Mouse (Mus musculus): ENCODE data around the gene H2al2a. TPM values are rescaled to one million over a fixed set of nuclear protein-coding genes. Genes with fewer than 3 reads are reported as not detected.
A peak's percentile ranks its signal among the peaks of the same experiment; 100 is the strongest.

Gene H2al2a
- polyA plus RNA-seq, 1 experiment from 2014 or later: not detected

DNA sequence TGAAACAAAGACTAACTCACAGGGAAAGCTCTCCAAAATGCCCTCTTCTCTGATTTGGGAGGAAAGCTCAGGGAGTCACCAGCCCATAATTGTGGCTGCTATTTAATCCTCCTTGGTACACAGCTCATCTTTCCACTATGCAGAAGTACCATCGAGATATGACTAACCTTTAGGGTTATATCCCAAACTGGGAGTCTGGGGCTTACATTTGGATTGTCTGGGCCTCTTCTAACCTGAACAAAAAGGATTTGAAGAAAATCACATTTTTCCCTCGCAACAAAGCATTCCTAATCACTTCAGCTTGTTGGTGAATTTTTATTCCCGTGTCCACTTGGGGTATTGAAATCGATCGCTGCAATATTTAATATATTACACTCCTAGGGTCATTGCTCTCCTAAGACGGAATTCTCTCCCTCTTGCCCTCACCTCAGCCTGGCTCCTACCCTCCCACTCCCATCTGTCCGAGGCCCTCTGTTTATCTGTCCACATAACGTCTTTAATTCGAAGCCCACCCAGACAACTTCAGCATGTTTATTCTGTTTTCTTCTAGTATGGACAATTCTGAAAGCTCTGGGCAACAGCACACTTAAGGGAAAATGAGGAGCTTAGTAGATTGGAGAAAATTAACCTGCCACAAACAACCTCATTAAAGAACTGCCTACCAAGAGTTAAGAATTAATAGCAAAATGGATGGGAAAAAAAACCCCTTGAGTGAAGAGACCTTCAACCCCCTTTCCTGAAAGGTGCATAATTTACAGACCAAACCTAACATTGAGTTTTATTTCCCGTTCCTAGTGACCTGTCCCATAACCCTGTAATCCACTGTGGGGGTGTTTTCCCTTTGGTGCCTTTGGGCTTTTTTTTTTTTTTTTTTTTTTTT is 37.9 kb upstream of the H2al2a start:
- Histone ChIP-seq H3K36me3 (no peaks in the 10 kb centered on the region), H3K9me3 (no peaks in the 10 kb centered on the region), H3K27me3 (no peaks in the 10 kb centered on the region), H3K4me3 (replicated peaks) (no peak overlapping the region), H3K4me2 (no peak overlapping the region), H3K9ac (replicated peaks) (no peak overlapping the region), H3K4me1 (replicated peaks) (peaks cover 40% of the 10 kb centered on the region), H3K27ac (no peak overlapping the region)
- ATAC-seq (ENCODE audit: insufficient number of reproducible peaks, insufficient read depth, low FRiP score, low TSS enrichment, low read depth): no peak
- WGBS: 60% methylated on average over 10 of the region's 10 CpGs

GRCm38 (mm10) chr2:18033166-18034108 is 36.7 kb upstream of the H2al2a start:
- Histone ChIP-seq H3K27me3 (no peaks in the 10 kb centered on the region), H3K4me3 (replicated peaks) (no peak overlapping the region), H3K4me2 (peak overlapping the region; percentile 91), H3K4me1 (replicated peaks) (peaks cover 31% of the 10 kb centered on the region), H3K9me3 (no peaks in the 10 kb centered on the region), H3K9ac (replicated peaks) (no peak overlapping the region), H3K27ac (no peak overlapping the region), H3K36me3 (no peaks in the 10 kb centered on the region)
- no peak for ATAC-seq (ENCODE audit: insufficient number of reproducible peaks, insufficient read depth, low FRiP score, low TSS enrichment, low read depth)
- WGBS: 46% methylated on average over 10 of the region's 10 CpGs

GRCm38 (mm10) chr2:18032538-18032895 is 35.8 kb upstream of the H2al2a start:
- ATAC-seq (ENCODE audit: insufficient number of reproducible peaks, insufficient read depth, low FRiP score, low TSS enrichment, low read depth): no peak
- H3K36me3 ChIP-seq: no peaks in the 10 kb centered on the region
- 0 out of 2 replicates have a peak overlapping the region, but pooled peaks have one; percentile 79 for H3K27ac ChIP-seq
- H3K9me3 ChIP-seq: no peaks in the 10 kb centered on the region
- 25% methylated on average over 5 of the region's 5 CpGs for WGBS
- H3K4me2 ChIP-seq: peak overlapping the region; percentile 91
- no peaks in the 10 kb centered on the region for H3K27me3 ChIP-seq
- 0 out of 2 replicates have a peak overlapping the region, but pooled peaks have one; percentile 42 for H3K4me3 ChIP-seq (replicated peaks)
- H3K4me1 ChIP-seq (replicated peaks): peaks cover 31% of the 10 kb centered on the region
- H3K9ac ChIP-seq (replicated peaks): no peak overlapping the region

DNA sequence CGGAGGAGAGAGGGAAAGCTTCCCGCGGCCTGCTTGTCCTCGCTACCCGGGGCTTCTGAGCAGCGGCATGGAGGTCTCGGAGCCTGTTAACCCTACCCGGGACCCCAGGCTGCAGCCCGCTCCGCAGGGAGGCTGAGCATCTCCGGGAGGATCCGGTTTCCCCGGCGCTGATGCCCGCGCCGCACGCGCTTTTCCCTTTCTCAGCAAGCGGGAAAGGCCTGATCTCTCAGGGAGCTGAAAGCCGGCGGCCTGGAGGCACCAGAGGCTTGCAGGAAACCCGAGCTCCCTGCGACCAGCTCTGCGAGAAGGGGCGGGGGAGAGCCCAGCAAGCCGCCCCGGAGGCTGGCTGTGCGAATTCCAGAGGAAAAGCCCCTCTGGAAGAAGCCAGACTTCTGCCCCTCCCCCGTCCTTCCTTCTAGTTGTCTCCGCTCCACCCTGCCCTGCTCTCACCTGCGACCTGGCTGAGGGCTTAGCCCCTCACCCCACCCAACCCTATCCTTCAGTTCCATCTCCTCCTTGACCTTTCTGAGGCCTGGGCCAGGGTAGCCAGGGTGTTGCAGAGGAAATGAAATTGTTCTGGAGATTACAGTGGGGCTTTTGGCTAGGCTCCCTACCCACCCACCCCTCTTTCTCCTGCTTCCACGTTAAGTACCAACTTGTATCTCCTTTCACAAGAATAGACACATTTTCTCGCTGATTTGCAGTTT is 35.2 kb upstream of the H2al2a start:
- Histone ChIP-seq H3K27me3 (no peaks in the 10 kb centered on the region), H3K9me3 (no peaks in the 10 kb centered on the region), H3K4me2 (peak overlapping the region; percentile 91), H3K4me1 (replicated peaks) (peaks cover 31% of the 10 kb centered on the region), H3K36me3 (no peaks in the 10 kb centered on the region), H3K9ac (replicated peaks) (peak overlapping the region; percentile 79), H3K27ac (peak overlapping the region; percentile 79), H3K4me3 (replicated peaks) (peak overlapping the region; percentile 42)
- WGBS: 1% methylated on average over 34 of the region's 34 CpGs
- peak; percentile 21 for ATAC-seq (ENCODE audit: insufficient number of reproducible peaks, insufficient read depth, low FRiP score, low TSS enrichment, low read depth)

GRCm38 (mm10) chr2:18031271-18031821 is 34.6 kb upstream of the H2al2a start:
- Histone ChIP-seq H3K4me2 (peak overlapping the region; percentile 91), H3K27ac (peak overlapping the region; percentile 79; the same call in 1 of the 2 replicates), H3K9me3 (no peaks in the 10 kb centered on the region), H3K4me1 (replicated peaks) (peaks cover 37% of the 10 kb centered on the region), H3K36me3 (no peaks in the 10 kb centered on the region), H3K27me3 (no peaks in the 10 kb centered on the region), H3K4me3 (replicated peaks) (peak overlapping the region; percentile 42), H3K9ac (replicated peaks) (peak overlapping the region; percentile 79)
- ATAC-seq (ENCODE audit: insufficient number of reproducible peaks, insufficient read depth, low FRiP score, low TSS enrichment, low read depth): no peak
- 2% methylated on average over 26 of the region's 26 CpGs for WGBS

DNA sequence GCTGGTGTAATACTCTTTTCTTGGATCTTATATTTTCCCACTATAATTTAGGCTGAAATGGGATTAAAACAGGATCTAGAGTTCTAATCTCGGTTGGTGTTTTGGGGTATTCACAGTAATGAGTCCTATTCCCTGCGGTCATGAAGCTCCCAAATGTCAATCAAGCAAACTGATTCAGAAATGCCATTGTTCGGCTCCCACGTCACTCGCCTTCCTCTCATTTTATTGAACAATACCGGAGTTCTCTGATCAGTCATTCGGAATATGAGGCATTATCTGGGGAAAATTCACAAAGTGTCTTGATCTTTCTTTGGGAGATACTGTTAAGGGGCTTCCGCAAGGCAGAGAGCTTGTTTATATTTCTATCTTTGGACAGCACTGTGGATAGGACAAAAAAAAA is 33.8 kb upstream of the H2al2a start:
- WGBS: 55% methylated on average over 8 of the region's 8 CpGs
- Histone ChIP-seq H3K9ac (replicated peaks) (no peak overlapping the region), H3K27me3 (no peaks in the 10 kb centered on the region), H3K4me1 (replicated peaks) (peaks cover 44% of the 10 kb centered on the region), H3K4me2 (peak overlapping the region; percentile 91), H3K4me3 (replicated peaks) (no peak overlapping the region), H3K9me3 (no peaks in the 10 kb centered on the region), H3K27ac (no peak overlapping the region), H3K36me3 (no peaks in the 10 kb centered on the region)
- ATAC-seq (ENCODE audit: insufficient number of reproducible peaks, insufficient read depth, low FRiP score, low TSS enrichment, low read depth): no peak

DNA sequence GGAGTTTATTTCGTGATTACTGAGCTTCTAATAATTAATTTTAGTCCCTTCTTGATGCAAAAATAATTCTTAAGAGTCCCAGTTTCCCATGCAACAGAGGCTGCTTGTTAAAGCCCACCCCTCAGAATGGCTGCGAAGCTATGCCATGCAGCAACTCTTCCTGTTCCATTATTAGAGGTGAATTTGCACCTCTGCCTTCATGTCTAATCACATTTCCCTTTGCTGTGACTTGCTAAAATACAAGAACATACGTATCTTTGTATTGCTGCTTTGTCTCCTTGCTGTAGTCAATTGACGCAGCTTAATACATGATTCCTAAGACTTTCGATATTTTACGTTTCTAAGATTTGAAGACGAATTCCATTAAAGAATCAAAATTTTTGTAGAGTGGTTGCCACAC is 32.9 kb upstream of the H2al2a start:
- ATAC-seq (ENCODE audit: insufficient number of reproducible peaks, insufficient read depth, low FRiP score, low TSS enrichment, low read depth): no peak
- H3K4me2 ChIP-seq: 0 out of 2 replicates have a peak overlapping the region, but pooled peaks have one; percentile 21
- no peak overlapping the region for H3K9ac ChIP-seq (replicated peaks)
- no peak overlapping the region for H3K27ac ChIP-seq
- H3K4me3 ChIP-seq (replicated peaks): no peak overlapping the region
- H3K36me3 ChIP-seq: no peaks in the 10 kb centered on the region
- no peaks in the 10 kb centered on the region for H3K27me3 ChIP-seq
- no peaks in the 10 kb centered on the region for H3K9me3 ChIP-seq
- H3K4me1 ChIP-seq (replicated peaks): peaks cover 44% of the 10 kb centered on the region
- 71% methylated on average over 7 of the region's 7 CpGs for WGBS

DNA sequence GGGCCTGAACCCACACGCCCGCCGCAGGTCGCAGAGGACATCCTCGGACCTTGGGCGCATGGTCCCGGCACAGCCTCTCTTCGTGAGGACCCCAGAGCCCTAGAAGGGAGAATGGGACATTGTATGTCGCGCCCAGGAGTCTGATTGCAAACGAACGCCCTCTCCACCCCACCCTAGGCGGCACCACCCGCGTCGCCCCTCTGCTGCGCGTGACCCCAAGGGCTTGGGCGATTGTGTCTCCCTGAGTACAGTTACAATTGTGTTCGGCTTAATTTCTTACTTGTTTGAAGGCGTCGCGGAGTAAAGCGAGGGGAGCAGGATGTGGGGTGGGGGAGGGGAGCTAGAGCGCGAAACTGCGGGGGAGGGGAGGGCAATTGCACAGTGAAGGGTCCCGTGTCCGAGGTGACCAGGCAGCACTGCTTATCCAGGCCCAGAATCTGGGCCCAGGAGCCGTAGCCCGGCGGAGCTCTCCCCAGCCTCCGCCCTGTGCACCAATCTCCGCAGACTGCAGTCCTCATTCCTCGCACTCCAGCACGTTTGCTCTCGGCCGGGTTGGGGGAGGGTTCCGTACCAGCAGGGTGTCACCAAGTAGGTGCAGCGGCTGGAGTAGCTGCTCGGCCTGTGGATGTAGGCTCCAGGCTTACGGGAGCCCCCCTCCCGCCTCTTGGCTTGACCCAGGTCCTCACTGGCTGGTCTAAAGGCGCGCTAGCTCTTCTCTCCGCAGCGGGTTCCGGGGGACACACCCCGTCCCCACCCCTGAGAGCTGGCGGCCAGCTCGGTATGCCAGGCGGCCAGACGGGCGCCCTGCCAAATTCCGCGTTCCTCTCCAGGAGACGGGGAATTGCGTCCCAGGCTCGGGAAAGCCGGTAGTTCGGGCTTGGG is 31.6 kb upstream of the H2al2a start:
- no peaks in the 10 kb centered on the region for H3K36me3 ChIP-seq
- H3K4me2 ChIP-seq: peak overlapping the region; percentile 97
- H3K9me3 ChIP-seq: no peaks in the 10 kb centered on the region
- peak overlapping the region; percentile 99 for H3K27ac ChIP-seq
- peak overlapping the region; percentile 91 for H3K9ac ChIP-seq (replicated peaks)
- H3K4me1 ChIP-seq (replicated peaks): peaks cover 39% of the 10 kb centered on the region
- WGBS: under 1% methylated on average over 61 of the region's 61 CpGs
- no peaks in the 10 kb centered on the region for H3K27me3 ChIP-seq
- peak overlapping the region; percentile 67 for H3K4me3 ChIP-seq (replicated peaks)
- peak; percentile 45 for ATAC-seq (ENCODE audit: insufficient number of reproducible peaks, insufficient read depth, low FRiP score, low TSS enrichment, low read depth)

DNA sequence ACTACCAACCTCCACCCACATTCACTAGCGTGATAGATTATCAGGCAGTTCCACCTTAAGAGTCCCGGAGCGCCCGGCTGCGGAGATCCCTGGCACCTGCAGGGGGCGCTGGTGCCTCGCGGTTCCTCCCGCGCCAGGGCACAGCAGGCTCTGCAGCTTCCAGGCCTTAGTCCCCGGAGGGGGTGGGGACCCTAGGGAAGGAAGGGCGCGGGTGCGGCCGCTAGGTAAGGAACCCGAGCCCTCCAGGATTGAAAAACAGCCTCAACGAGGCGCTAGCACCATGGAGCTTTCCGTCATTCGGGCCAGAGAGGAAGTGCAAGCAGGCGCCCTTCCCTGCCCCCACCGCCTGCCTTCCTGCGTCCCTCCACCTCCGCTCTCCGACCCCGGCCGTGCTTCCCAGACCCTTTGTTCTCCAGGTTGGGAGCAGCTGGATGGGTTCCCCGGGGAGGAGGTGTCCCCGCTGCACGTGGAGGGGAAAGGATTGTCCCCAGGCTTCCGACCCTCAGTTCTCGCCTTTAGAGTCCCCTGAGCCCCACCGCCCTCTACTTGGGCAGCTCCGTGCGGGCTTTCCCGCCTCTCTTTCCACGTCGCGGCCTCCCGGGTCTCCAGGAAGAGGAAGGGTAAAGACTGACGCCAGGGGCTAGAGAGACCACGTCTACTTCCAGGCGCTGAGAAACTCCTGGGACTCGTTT is 30.8 kb upstream of the H2al2a start:
- Histone ChIP-seq H3K9me3 (no peaks in the 10 kb centered on the region), H3K4me3 (replicated peaks) (peak overlapping the region; percentile 67), H3K4me1 (replicated peaks) (peaks cover 32% of the 10 kb centered on the region), H3K27me3 (no peaks in the 10 kb centered on the region), H3K9ac (replicated peaks) (peak overlapping the region; percentile 91), H3K27ac (peak overlapping the region; percentile 99), H3K4me2 (peak overlapping the region; percentile 97), H3K36me3 (no peaks in the 10 kb centered on the region)
- ATAC-seq (ENCODE audit: insufficient number of reproducible peaks, insufficient read depth, low FRiP score, low TSS enrichment, low read depth): peak; percentile 75
- WGBS: under 1% methylated on average over 44 of the region's 44 CpGs

Data from limb, embryonic 12.5 days (tissue).